Mouse (Mus musculus): ENCODE data around the gene Lamtor5. TPM values are rescaled to one million over a fixed set of nuclear protein-coding genes. Genes with fewer than 3 reads are reported as not detected.

Gene Lamtor5
- polyA plus RNA-seq, 1 experiment from 2014 or later = 163 TPM

DNA sequence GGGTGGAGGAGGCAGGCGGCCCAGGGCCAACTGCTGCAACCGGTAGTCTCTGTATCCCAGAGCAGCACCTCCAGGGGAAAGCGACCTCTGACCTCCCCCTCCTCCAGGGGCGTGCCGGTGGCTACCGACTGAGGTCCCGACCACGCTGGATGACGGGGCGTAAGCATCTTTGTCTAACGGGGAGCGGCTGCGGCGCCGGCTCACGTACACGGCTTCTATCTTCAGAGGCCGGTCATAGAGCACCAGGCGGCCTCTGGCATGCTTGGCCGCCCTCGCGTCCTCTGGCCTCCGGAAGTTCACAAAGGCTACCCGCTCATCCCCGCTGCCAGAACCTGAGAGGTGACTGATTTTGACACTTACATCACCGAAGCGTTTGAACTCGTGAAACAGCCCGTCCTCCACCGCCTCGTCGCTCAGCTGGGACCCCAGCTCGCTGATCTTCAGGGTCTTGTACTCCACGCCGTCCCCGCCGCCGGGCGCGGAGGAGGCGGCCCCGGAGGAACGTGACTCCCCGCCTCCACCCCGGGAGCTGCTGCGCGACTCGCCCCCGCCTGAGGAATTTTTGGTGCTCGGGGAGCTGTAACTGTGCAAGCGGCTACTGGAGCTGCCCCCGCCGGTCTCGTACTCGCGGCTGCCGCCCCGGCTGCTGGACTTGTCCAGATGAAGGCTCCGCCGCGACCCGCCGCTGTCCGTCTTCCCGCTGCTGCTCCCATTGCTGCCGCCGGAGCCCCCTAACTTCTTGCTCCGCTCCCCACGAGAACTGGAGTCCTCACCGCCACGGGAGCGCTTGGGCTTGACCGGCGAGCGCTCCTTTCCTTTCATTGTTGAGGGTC lies 53.7 kb downstream of the Lamtor5 start:
- no peaks in the 10 kb centered on the region for H3K27me3 ChIP-seq (ENCODE audit: insufficient read depth, poor library complexity, severe bottlenecking)
- peak overlapping the region; percentile 98 for H3K27ac ChIP-seq
- H3K4me1 ChIP-seq = peaks cover 22% of the 10 kb centered on the region
- under 1% methylated on average over 75 of the region's 75 CpGs for WGBS
- no peaks in the 10 kb centered on the region for H3K9me3 ChIP-seq
- H3K36me3 ChIP-seq = peaks cover 27% of the 10 kb centered on the region
- peak overlapping the region; percentile 92 for H3K4me3 ChIP-seq
- DNase-seq (ENCODE audit: low spot score) = peak; percentile 88

DNA sequence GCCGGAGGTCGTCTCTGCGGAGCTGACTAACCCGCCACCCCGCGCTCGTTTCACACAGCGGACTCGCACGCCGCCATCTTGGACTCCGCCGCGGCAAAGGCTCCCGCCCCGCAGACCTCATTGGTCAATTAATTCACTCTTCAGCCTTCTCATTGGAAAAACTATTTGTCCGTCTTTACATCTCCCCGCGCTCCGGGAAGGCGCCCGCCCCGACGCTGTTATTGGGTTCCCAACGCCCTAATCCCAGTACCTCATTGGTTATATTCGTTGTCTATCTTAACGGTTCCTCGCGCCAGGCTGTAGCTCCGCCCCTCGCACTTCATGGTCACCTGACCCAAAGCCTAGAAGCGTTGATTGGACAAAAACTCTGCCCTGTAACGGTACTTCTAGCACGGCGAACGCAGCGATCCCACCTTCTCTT lies 54.3 kb downstream of the Lamtor5 start:
- peak; percentile 99 for DNase-seq (ENCODE audit: low spot score)

More for the DNA sequence above, 54.3 kb downstream of the Lamtor5 start:
- under 1% methylated on average over 37 of the region's 37 CpGs for WGBS
- H3K4me1 ChIP-seq = peaks cover 22% of the 10 kb centered on the region
- H3K36me3 ChIP-seq = peaks cover 23% of the 10 kb centered on the region
- peak overlapping the region; percentile 92 for H3K4me3 ChIP-seq
- H3K27ac ChIP-seq = peak overlapping the region; percentile 98
- H3K27me3 ChIP-seq (ENCODE audit: insufficient read depth, poor library complexity, severe bottlenecking) = no peaks in the 10 kb centered on the region
- no peaks in the 10 kb centered on the region for H3K9me3 ChIP-seq

Other genes starting within 250 kb of the Lamtor5 start
- gene Kcna3, start 242.7 kb upstream of the Lamtor5 start, polyA plus RNA-seq (2016; fragmentation: Nextera tagmentation; extraction: Ambion mirVana) = 0.91 and 2.8 TPM in 2 replicates
- gene Kcna2, start 177.7 kb upstream of the Lamtor5 start, polyA plus RNA-seq (2016; fragmentation: Nextera tagmentation; extraction: Ambion mirVana) = not detected in 2 replicates
- not detected in 2 replicates for gene Kcna10, start 95.8 kb upstream of the Lamtor5 start, polyA plus RNA-seq (2016; fragmentation: Nextera tagmentation; extraction: Ambion mirVana)
- not detected in 2 replicates for gene Cym, start 57.1 kb upstream of the Lamtor5 start, polyA plus RNA-seq (2016; fragmentation: Nextera tagmentation; extraction: Ambion mirVana)
- not detected in 2 replicates for gene A630076J17Rik, start 48.2 kb upstream of the Lamtor5 start, polyA plus RNA-seq (2016; fragmentation: Nextera tagmentation; extraction: Ambion mirVana)
- gene Prok1, start 39.2 kb upstream of the Lamtor5 start, polyA plus RNA-seq (2016; fragmentation: Nextera tagmentation; extraction: Ambion mirVana) = not detected in 2 replicates
- gene Slc16a4, start 12.4 kb downstream of the Lamtor5 start, polyA plus RNA-seq (2016; fragmentation: Nextera tagmentation; extraction: Ambion mirVana) = 1.5 and 1.7 TPM in 2 replicates
- 11.8 and 13.3 TPM in 2 replicates for gene Rbm15, start 54.8 kb downstream of the Lamtor5 start, polyA plus RNA-seq (2016; fragmentation: Nextera tagmentation; extraction: Ambion mirVana)
- 0.09 and 0.18 TPM in 2 replicates for gene Kcnc4, start 180.7 kb downstream of the Lamtor5 start, polyA plus RNA-seq (2016; fragmentation: Nextera tagmentation; extraction: Ambion mirVana)
- gene Slc6a17, start 239.2 kb downstream of the Lamtor5 start, polyA plus RNA-seq (2016; fragmentation: Nextera tagmentation; extraction: Ambion mirVana) = 3.0 and 3.8 TPM in 2 replicates

Data from heart, embryonic 10.5 days (tissue).